Mouse (Mus musculus): ENCODE data around the gene Zc3h12a. TPM values are rescaled to one million over a fixed set of nuclear protein-coding genes. Genes with fewer than 3 reads are reported as not detected.

Gene Zc3h12a
- total and polyA plus RNA-seq, 3 experiments = 2.1 to 13.4 (median 7.7) TPM

DNA sequence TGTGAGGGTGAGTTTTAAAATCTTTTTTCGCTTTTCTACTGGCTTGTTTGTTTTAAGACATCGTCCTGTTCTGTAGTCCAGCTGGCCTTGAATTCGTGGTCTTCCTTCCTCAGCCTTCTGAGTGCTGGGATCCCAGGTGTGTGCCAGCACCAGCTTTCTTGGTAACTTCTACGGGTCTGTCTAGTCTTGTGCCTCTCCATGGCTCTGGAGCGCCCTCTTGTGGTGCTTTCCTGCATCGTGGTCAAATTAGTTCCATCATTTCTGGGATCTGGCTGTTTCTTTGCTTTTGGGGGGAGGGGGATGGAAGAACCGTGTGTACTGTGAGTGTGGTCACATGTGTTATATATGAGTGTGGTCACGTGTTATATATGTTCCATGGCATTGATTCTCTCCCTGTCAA is 28.2 kb downstream of the Zc3h12a start:
- no peaks in the 10 kb centered on the region for H3K27me3 ChIP-seq (replicated peaks)
- peaks cover 28 to 70% of the 10 kb centered on the region in 2 experiments for H3K36me3 ChIP-seq (replicated peaks in 1 of 2; ENCODE audit: control insufficient read depth in 1 of 2, insufficient read depth in 1 of 2, low read length in 1 of 2)
- TF ChIP-seq CHD1 (IDR thresholded peaks at IDR 0.05; ENCODE audit: low read depth, low read length) (no peak), GABPA (IDR thresholded peaks at IDR 0.05; ENCODE audit: insufficient replicate concordance, low read depth, low read length) (no peak), CHD2 (IDR thresholded peaks at IDR 0.05; ENCODE audit: low read length) (no peak), NELFE (IDR thresholded peaks at IDR 0.05; ENCODE audit: low read depth, low read length) (no peak; the same call in 1 of the 2 replicates), KAT2A (IDR thresholded peaks at IDR 0.05; ENCODE audit: insufficient replicate concordance, low read length) (no peak), EP300 (IDR thresholded peaks at IDR 0.05; ENCODE audit: low read length) (no peak), SIN3A (IDR thresholded peaks at IDR 0.05; ENCODE audit: low read length) (no peak), JUND (conservative IDR thresholded peaks at IDR 0.05; ENCODE audit: low read depth, low read length) (no peak), JUN (IDR thresholded peaks at IDR 0.05; ENCODE audit: insufficient read depth, low read depth, low read length) (no peak), BHLHE40 (IDR thresholded peaks at IDR 0.05; ENCODE audit: low read depth, low read length) (no peak), USF2 (conservative IDR thresholded peaks at IDR 0.05; ENCODE audit: low read depth, low read length) (0 out of 2 replicates have a peak, but pooled peaks have one; percentile 15), MAX (IDR thresholded peaks at IDR 0.05; ENCODE audit: low read length) (no peak), ZMIZ1 (IDR thresholded peaks at IDR 0.05; ENCODE audit: low read depth, low read length) (no peak), RAD21 (IDR thresholded peaks at IDR 0.05; ENCODE audit: low read depth, low read length) (peak; percentile 86), SMC3 (IDR thresholded peaks at IDR 0.05; ENCODE audit: low read depth, low read length) (peak; percentile 74), MAZ (IDR thresholded peaks at IDR 0.05; ENCODE audit: low read depth, low read length) (no peak), MYC (IDR thresholded peaks at IDR 0.05; ENCODE audit: low read depth, low read length) (peak; percentile 61; the same call in 1 of the 2 replicates), ELF1 (IDR thresholded peaks at IDR 0.05; ENCODE audit: low read depth, low read length) (no peak), CTCF (conservative IDR thresholded peaks at IDR 0.05 in 1 of 2, IDR thresholded peaks at IDR 0.05 in 1 of 2; ENCODE audit: low read depth in 2 of 2, low read length in 2 of 2) (peak; percentile 85 to 91)
- H3K4me2 ChIP-seq (ENCODE audit: insufficient read depth, low read depth, poor library complexity, severe bottlenecking) = no peak overlapping the region
- H3K4me3 ChIP-seq (replicated peaks in 1 of 3; ENCODE audit: low read depth in 2 of 3, low read length in 2 of 3, poor library complexity in 1 of 3) = no peak overlapping the region
- H3K4me1 ChIP-seq (ENCODE audit: control insufficient read depth in 1 of 2, insufficient read depth in 2 of 2) = peaks cover 0 to 3% of the 10 kb centered on the region in 2 experiments; a peak in 1 of 4 replicates
- peak; percentile 85 for DNase-seq (ENCODE audit: extremely low read depth)
- in situ Hi-C loops (cut with MboI; ENCODE audit: low pct_ligation_motif_present, low pct_unique_long_range_greater_than_20kb, low sequenced_read_pairs) = no loop called here
- no peak overlapping the region for H3K9ac ChIP-seq (ENCODE audit: insufficient read depth, low read depth)
- no peak overlapping the region for H3K27ac ChIP-seq (ENCODE audit: insufficient read depth, low read depth)
- H3K79me2 ChIP-seq (replicated peaks; ENCODE audit: control insufficient read depth, extremely low read depth, insufficient read depth, poor library complexity, severe bottlenecking) = no peaks in the 10 kb centered on the region; the same call in 1 of the 2 replicates
- H3K9me3 ChIP-seq (replicated peaks; ENCODE audit: low read length) = no peaks in the 10 kb centered on the region
- dilution Hi-C loops (cut with MboI; ENCODE audit: extremely low pct_ligation_motif_present, extremely low pct_unique_long_range_greater_than_20kb, low sequenced_read_pairs) = no loop called here

DNA sequence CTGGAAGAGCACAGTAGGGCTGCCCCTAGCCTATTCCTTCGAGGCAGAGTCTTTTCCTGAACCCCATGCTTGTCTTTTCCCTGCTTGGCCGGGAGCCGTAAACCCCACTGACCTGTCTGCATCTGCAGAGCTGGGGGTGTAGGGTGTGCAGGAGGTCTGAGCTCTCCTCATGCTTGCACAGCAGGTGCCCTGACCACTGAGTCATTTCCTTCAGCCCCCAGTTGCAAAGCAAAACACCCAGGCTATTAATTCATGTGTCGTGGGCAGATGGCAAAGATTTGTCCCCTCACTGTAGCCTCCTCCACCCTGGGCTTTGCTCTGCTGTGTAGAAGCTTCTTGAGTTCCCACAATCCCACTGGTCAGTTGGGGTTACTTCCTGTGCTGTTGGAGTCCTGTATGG is 30.2 kb downstream of the Zc3h12a start:
- Histone ChIP-seq H3K9ac (ENCODE audit: insufficient read depth, low read depth) (no peak overlapping the region), H3K4me1 (ENCODE audit: control insufficient read depth in 1 of 2, insufficient read depth in 2 of 2) (peaks cover 0 to 3% of the 10 kb centered on the region in 2 experiments; a peak in 1 of 4 replicates), H3K4me3 (replicated peaks in 1 of 3; ENCODE audit: low read depth in 2 of 3, low read length in 2 of 3, poor library complexity in 1 of 3) (no peak overlapping the region), H3K27ac (ENCODE audit: insufficient read depth, low read depth) (no peak overlapping the region), H3K79me2 (replicated peaks; ENCODE audit: control insufficient read depth, extremely low read depth, insufficient read depth, poor library complexity, severe bottlenecking) (no peaks in the 10 kb centered on the region; the same call in 1 of the 2 replicates), H3K27me3 (replicated peaks) (no peaks in the 10 kb centered on the region), H3K36me3 (replicated peaks in 1 of 2; ENCODE audit: control insufficient read depth in 1 of 2, insufficient read depth in 1 of 2, low read length in 1 of 2) (peaks cover 23 to 65% of the 10 kb centered on the region in 2 experiments), H3K9me3 (replicated peaks; ENCODE audit: low read length) (no peaks in the 10 kb centered on the region), H3K4me2 (ENCODE audit: insufficient read depth, low read depth, poor library complexity, severe bottlenecking) (no peak overlapping the region)
- TF ChIP-seq NRF1 (IDR thresholded peaks at IDR 0.05; ENCODE audit: low read depth, low read length) (no peak), CTCF (conservative IDR thresholded peaks at IDR 0.05 in 1 of 2, IDR thresholded peaks at IDR 0.05 in 1 of 2; ENCODE audit: low read depth in 2 of 2, low read length in 2 of 2) (no peak)
- dilution Hi-C loops (cut with MboI; ENCODE audit: extremely low pct_ligation_motif_present, extremely low pct_unique_long_range_greater_than_20kb, low sequenced_read_pairs) = no loop called here
- no peak for DNase-seq (ENCODE audit: extremely low read depth)
- in situ Hi-C loops (cut with MboI; ENCODE audit: low pct_ligation_motif_present, low pct_unique_long_range_greater_than_20kb, low sequenced_read_pairs) = no loop called here
